Mouse (Mus musculus) intestine, embryonic 14.5 days (tissue): ENCODE measurements around the gene Daam1. TPM values are rescaled to one million over a fixed set of nuclear protein-coding genes. Genes with fewer than 3 reads are reported as not detected.

ENCODE experiments used
- ATAC-seq: fragments of 200-750 bp; cut with Nextera tagmentation; replicated peaks from 2 replicates; pipeline ENCODE4 v1.8.0; 2017; ENCODE audit warnings: low read depth, moderate number of reproducible peaks, moderate TSS enrichment, moderate library complexity; ENCODE audit not compliant: low FRiP score, low TSS enrichment
- DNase-seq: peaks from one replicate; pipeline ENCODE4 v3.0.0-alpha.2; 2018; ENCODE audit warnings: low spot score
- H3K27ac ChIP-seq: fragments of 300-500 bp; sonication (generic); 2 replicates; pipeline ENCODE4 v1.5.1; 2014; ENCODE audit warnings: low read depth, mild to moderate bottlenecking, control low read depth
- H3K27me3 ChIP-seq: fragments of 300-500 bp; sonication (generic); replicated peaks from 2 replicates; pipeline ENCODE4 v1.6.1; 2014; ENCODE audit warnings: low read length, control low read depth; ENCODE audit not compliant: control insufficient read depth, insufficient read depth
- H3K36me3 ChIP-seq: fragments of 300-500 bp; sonication (generic); 2 replicates; pipeline ENCODE4 v1.6.1; 2014; ENCODE audit warnings: low read length, control low read depth; ENCODE audit not compliant: control insufficient read depth, insufficient read depth
- H3K4me1 ChIP-seq: fragments of 300-500 bp; sonication (generic); replicated peaks from 2 replicates; pipeline ENCODE4 v1.6.1; 2014; ENCODE audit warnings: low read length, control low read depth, mixed read lengths; ENCODE audit not compliant: control insufficient read depth, insufficient read depth
- H3K4me2 ChIP-seq: fragments of 300-500 bp; sonication (generic); 2 replicates; pipeline ENCODE4 v1.6.1; 2014; ENCODE audit warnings: low read length
- H3K4me3 ChIP-seq: fragments of 300-500 bp; sonication (generic); 2 replicates; pipeline ENCODE4 v1.5.1; 2014; ENCODE audit warnings: low read depth, low read length, control low read depth, mixed read lengths
- H3K9ac ChIP-seq: fragments of 300-500 bp; sonication (generic); 2 replicates; pipeline ENCODE4 v1.6.1; 2014; ENCODE audit warnings: mild to moderate bottlenecking, low read length
- H3K9me3 ChIP-seq: fragments of 300-500 bp; sonication (generic); 2 replicates; pipeline ENCODE4 v1.6.1; 2016; ENCODE audit warnings: low read length, control low read depth; ENCODE audit not compliant: control insufficient read depth
- WGBS: fragments of 180-500 bp; shearing (Covaris S2); extraction: QIAGEN DNeasy Blood & Tissue Kit; methylation state at CpG from one replicate; pipeline ENCODE4 v1.1.7; 2014; 5-methylcytosine and 5-hydroxymethylcytosine counted together
- polyA plus RNA-seq: library from polyadenylated mRNA; unstranded; fragments of >200 nt; fragmentation: Nextera tagmentation; extraction: Ambion mirVana; gene quantifications from 2 replicates; pipeline ENCODE4 v1.2.1, GENCODE M21; 2014

The Daam1 gene
- polyA plus RNA-seq, 1 experiment from 2014 or later, result 15.6 TPM

DNA sequence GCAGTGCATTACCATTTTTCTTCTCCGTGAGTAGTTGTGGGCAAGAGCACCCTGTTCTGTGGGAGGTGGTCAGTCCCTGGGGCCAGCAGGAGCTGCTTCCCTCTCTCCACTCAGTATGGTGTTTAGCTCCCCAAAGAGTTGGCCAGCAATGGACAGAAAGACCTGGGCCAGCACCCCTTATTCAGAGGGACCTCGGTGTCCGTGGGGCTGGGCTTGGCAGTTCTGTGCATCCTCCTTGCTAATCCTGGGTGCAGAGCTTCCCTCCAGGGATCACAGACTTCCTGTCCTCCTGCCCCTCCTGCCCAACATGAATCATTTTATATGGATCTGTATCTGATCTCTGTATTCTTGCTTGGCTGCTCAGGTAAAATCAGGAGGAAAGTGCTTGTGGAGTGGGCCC, 44.1 kb downstream of the Daam1 start:
- WGBS, result 84% methylated on average over 3 of the region's 3 CpGs
- H3K27ac ChIP-seq, result no peak overlapping the region
- H3K36me3 ChIP-seq, result no peaks in the 10 kb centered on the region

DNA sequence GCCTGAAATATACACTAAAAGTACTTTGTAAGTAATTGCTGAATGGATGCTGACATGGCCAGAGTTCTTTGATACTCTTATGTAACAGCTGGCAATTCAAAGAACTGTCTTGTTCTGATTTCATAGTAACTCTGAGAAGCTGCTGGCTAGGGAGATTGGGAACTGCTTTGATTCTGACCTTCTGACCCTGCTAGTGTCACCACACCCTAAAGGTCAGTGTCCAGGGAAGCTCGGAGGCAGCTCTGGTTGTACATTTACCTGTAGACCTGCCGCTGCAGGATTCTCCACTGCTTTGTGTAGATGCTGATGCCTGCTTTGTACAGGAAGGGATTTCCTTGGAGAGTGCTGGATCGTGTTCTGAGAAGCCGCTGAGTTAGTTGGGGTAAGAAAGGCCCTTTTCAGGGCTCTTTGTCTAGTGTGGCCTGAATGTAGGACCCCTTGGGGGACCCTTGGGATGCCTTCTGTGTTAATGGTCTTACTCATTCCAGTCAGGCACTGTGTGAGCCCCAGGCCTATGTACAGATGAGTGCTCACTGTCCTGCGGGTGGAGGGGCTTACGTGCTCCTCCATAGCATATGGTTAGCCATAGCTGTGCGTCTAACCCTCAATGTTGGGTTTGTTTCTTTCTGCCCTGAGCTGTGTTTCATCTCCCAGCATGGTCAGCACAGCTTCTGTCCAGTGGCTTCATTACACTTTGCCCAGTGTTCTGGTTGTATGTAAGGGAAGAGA, 45.0 kb downstream of the Daam1 start:
- H3K4me3 ChIP-seq, result no peak overlapping the region
- no peaks in the 10 kb centered on the region for H3K36me3 ChIP-seq
- H3K4me1 ChIP-seq, result no peaks in the 10 kb centered on the region
- no peak overlapping the region for H3K9ac ChIP-seq
- no peak overlapping the region for H3K27ac ChIP-seq
- ATAC-seq (no peak), DNase-seq (no peak)
- H3K4me2 ChIP-seq, result no peak overlapping the region
- H3K9me3 ChIP-seq, result no peaks in the 10 kb centered on the region
- WGBS, result 75% methylated on average over 7 of the region's 7 CpGs
- H3K27me3 ChIP-seq, result no peaks in the 10 kb centered on the region

More for the DNA sequence above, 44.1 kb downstream of the Daam1 start:
- no peaks in the 10 kb centered on the region for H3K9me3 ChIP-seq
- 0 out of 2 replicates have a peak, but pooled peaks cover 3% of the 10 kb centered on the region for H3K4me1 ChIP-seq
- ATAC-seq (no peak), DNase-seq (no peak)
- no peak overlapping the region for H3K4me2 ChIP-seq
- H3K27me3 ChIP-seq, result no peaks in the 10 kb centered on the region
- H3K4me3 ChIP-seq, result no peak overlapping the region
- H3K9ac ChIP-seq, result no peak overlapping the region

DNA sequence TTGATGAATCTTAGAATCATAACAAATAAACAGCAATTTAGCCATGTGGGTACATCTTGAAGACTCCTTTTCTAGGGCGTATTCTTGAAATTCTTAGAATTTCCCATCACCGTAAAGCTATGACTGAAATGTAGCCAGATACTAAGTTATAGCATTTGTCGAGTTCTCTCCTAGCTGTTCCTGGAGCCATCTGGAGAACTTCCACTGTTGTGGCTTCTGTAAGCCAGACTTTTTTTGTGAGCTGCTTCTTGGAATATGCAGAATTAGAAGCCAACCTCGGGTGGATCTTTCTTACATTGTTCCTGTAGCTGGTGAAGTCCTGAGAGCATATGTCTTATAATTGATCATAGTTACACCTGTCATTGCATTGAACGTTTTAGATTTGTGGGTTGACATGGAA, 50.1 kb downstream of the Daam1 start:
- no peak overlapping the region for H3K27ac ChIP-seq
- 78% methylated on average over 5 of the region's 5 CpGs for WGBS
- peaks cover 30% of the 10 kb centered on the region for H3K4me1 ChIP-seq
- H3K9me3 ChIP-seq, result no peaks in the 10 kb centered on the region
- no peak overlapping the region for H3K4me3 ChIP-seq
- no peak overlapping the region for H3K9ac ChIP-seq
- no peak for ATAC-seq
- H3K36me3 ChIP-seq, result no peaks in the 10 kb centered on the region
- no peak overlapping the region for H3K4me2 ChIP-seq
- no peaks in the 10 kb centered on the region for H3K27me3 ChIP-seq
- no peak for DNase-seq

DNA sequence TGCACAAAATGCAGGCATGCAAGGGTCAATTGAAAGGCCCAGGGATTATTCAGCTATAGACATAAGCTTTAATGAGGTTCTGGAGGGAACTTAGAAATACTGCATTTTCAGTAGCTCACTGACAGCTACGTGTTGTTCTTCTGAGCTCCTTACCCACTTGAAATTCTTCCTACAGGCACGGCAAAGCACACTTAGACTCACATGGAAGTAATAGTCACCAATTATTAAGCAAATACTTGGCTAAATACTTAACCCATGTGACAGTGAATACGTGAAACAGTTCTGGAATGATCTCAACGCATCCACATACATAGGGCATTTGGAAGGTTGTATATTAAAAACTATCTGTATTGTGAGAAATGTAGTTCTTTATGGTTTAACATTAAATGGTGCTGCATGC, 50.6 kb downstream of the Daam1 start:
- DNase-seq (no peak), ATAC-seq (no peak)
- Histone ChIP-seq H3K9me3 (no peaks in the 10 kb centered on the region), H3K4me3 (no peak overlapping the region), H3K27ac (no peak overlapping the region), H3K9ac (no peak overlapping the region), H3K27me3 (no peaks in the 10 kb centered on the region), H3K36me3 (no peaks in the 10 kb centered on the region), H3K4me1 (peaks cover 34% of the 10 kb centered on the region), H3K4me2 (no peak overlapping the region)
- WGBS, result 85% methylated on average over 4 of the region's 4 CpGs

DNA sequence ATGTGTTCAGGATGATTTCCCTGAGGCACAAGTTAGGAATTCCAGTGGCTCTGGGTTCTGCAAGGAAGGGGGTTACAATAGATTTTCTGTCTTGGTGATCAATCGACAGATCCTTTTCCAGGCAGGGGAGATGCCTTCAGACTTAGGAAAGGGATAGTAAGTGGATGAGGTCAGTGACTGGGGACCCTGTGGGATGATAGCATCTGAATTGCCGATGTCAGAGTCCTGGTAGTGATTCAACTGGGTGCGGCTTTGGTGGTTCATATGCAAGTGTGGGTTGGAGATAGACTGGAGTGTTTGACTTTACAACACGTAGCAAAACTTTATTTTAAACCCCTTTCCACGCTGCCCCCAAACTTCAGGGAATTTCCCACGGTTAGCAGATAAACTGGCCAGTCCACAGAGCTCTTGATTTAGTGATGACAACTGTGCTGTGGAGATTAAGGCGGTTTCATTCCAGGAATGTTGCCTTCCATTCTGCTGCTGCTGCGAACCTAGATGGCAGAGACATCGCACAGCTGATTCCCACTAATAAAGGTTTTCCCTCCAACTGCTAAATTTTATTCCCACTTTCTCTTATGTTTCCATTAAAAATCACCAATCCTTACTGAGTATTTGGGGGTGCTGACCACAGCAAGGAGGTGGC, 52.3 kb downstream of the Daam1 start:
- no peak overlapping the region for H3K27ac ChIP-seq
- WGBS, result 52% methylated on average over 9 of the region's 9 CpGs
- peaks cover 36% of the 10 kb centered on the region for H3K4me1 ChIP-seq
- H3K4me2 ChIP-seq, result no peak overlapping the region
- no peaks in the 10 kb centered on the region for H3K27me3 ChIP-seq
- ATAC-seq (no peak), DNase-seq (no peak)
- H3K9me3 ChIP-seq, result no peaks in the 10 kb centered on the region
- no peaks in the 10 kb centered on the region for H3K36me3 ChIP-seq
- no peak overlapping the region for H3K4me3 ChIP-seq
- H3K9ac ChIP-seq, result no peak overlapping the region

DNA sequence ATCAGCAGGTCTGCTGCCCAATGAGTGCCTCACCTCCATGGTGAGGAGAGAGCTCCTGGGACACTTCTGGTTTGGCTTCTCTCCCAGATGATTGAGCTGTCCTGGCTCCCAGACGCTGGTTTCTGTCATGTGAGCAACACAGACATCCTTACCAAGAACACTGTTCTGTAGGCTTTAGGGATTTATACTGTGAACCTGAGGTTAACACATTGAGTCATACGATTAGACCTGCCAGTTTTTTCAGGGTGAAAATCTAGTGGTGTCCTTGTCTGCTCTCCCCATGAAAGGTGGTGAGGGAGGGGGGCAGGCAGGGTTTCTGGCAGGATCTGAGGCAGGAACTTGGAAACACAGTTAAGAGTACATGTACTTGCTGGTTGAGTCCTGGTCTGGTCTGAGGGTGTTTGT, 54.3 kb downstream of the Daam1 start:
- H3K9me3 ChIP-seq, result no peaks in the 10 kb centered on the region
- WGBS, result 45% methylated on average over 2 of the region's 2 CpGs
- peaks cover 36% of the 10 kb centered on the region for H3K4me1 ChIP-seq
- H3K36me3 ChIP-seq, result no peaks in the 10 kb centered on the region
- peak overlapping the region; percentile 29; the same call in 1 of the 2 replicates for H3K27ac ChIP-seq
- H3K27me3 ChIP-seq, result no peaks in the 10 kb centered on the region
- no peak overlapping the region for H3K4me3 ChIP-seq
- DNase-seq (no peak), ATAC-seq (0 out of 2 replicates have a peak, but pooled peaks have one; percentile 24)
- no peak overlapping the region for H3K9ac ChIP-seq
- H3K4me2 ChIP-seq, result no peak overlapping the region

DNA sequence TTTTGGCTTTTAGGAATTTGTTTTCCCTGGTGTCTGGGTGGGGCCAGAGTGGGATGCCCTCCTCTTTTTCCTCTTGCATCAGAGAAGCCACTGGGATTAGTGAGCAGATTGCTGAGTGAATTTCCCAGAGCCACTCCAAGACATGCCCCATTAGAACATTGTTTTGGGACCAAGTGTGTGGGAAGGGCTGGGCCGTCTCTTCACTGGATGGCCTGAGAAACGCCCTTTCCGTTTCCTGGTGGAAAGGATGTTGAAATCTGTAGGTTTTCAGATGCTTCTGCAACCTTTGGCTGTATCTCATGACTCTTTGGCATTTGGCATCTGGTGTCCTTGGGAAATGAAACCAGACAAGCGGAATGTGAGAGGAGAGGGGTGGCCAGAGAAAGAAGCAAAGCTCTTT, 54.8 kb downstream of the Daam1 start:
- ATAC-seq, result no peak
- Histone ChIP-seq H3K9me3 (no peaks in the 10 kb centered on the region), H3K4me3 (no peak overlapping the region), H3K9ac (no peak overlapping the region), H3K27ac (no peak overlapping the region), H3K4me1 (peaks cover 36% of the 10 kb centered on the region), H3K27me3 (no peaks in the 10 kb centered on the region), H3K36me3 (no peaks in the 10 kb centered on the region), H3K4me2 (no peak overlapping the region)
- 68% methylated on average over 4 of the region's 4 CpGs for whole genome bisulfite sequencing
- no peak for DNase-seq

DNA sequence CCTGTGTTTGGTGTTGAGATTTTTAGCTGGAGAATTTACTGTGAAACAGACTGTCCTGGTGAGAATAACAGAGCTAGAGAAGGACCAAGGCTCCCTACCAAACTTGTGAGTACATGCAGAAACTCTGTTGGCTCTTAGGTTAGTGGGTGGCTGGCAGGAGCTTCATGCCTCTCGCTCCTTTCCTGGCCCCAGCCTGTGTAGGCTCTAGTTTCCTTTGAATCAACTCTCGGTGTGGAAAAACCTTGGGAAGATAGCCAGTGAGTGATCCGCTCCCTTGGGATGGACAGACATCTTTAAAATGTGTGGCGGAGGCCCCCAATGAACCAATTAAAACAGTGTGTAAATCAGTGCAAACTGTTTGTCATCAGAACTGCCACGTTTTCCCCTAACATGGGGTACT, 55.5 kb downstream of the Daam1 start:
- Histone ChIP-seq H3K4me2 (no peak overlapping the region), H3K4me1 (peaks cover 36% of the 10 kb centered on the region), H3K27me3 (no peaks in the 10 kb centered on the region), H3K9me3 (no peaks in the 10 kb centered on the region), H3K9ac (no peak overlapping the region), H3K36me3 (no peaks in the 10 kb centered on the region), H3K27ac (no peak overlapping the region), H3K4me3 (no peak overlapping the region)
- DNase-seq, result no peak
- no peak for ATAC-seq
- WGBS, result 69% methylated on average over 5 of the region's 5 CpGs

DNA sequence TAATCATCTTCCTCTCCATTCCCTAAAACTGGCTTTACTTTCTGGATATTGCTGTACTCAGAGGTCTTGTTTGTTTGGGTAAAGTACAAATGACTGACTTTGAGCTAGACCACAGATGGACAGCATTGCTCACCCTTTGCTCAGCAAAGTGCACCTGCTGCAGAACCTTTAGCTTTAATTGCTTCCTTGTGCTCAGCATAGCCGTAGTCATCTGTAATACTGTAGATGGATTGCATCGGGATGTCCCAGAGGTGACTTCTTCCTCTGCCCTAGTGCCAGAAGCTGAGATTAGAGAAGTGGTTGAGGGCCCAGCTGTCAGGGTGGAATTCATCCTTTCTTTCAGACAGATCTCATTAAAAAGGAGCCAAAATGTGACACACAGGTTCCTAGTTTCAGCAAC, 56.1 kb downstream of the Daam1 start:
- WGBS, result 56% methylated on average over 2 of the region's 2 CpGs
- ATAC-seq, result no peak
- no peaks in the 10 kb centered on the region for H3K27me3 ChIP-seq

More for the DNA sequence above, 56.1 kb downstream of the Daam1 start:
- Histone ChIP-seq H3K27ac (no peak overlapping the region), H3K4me2 (no peak overlapping the region), H3K4me1 (peaks cover 36% of the 10 kb centered on the region), H3K9me3 (no peaks in the 10 kb centered on the region), H3K4me3 (no peak overlapping the region), H3K9ac (no peak overlapping the region), H3K36me3 (no peaks in the 10 kb centered on the region)
- no peak for DNase-seq
